Mouse (Mus musculus): ENCODE measurements at regions not wholly inside any gene's neighbourhood (a gene's known extent, or its start where the extent isn't known, plus 50 kb on each side); places are given as distances from the start of the nearest gene placed in this dataset.

GRCm38 (mm10) chr10:38265564-38265963, 556.0 kb downstream of the Rfpl4b start:
- no peak for DNase-seq

- DNase-seq = no peak
These were observed 574.8 kb downstream of the Rfpl4b start for GRCm38 (mm10) chr10:38246821-38247220.
